Mouse (Mus musculus) olfactory bulb, adult 2 months (tissue): ENCODE measurements around the gene Tomm34. TPM values are rescaled to one million over a fixed set of nuclear protein-coding genes. Genes with fewer than 3 reads are reported as not detected.

Experiments used
- H3K27ac ChIP-seq: fragments of 200-500 bp; 2 replicates; pipeline ENCODE4 v1.5.1; 2012; ENCODE audit warnings: low read depth, low read length; ENCODE audit not compliant: insufficient read depth
- H3K4me1 ChIP-seq: fragments of 200-500 bp; 2 replicates; pipeline ENCODE4 v1.6.1; 2012; ENCODE audit warnings: low read length; ENCODE audit not compliant: control insufficient read depth, insufficient read depth
- H3K4me3 ChIP-seq: fragments of 200-500 bp; 2 replicates; pipeline ENCODE4 v1.5.1; 2012; ENCODE audit warnings: mild to moderate bottlenecking, low read depth, low read length, moderate library complexity; ENCODE audit not compliant: insufficient read depth
- CTCF ChIP-seq: fragments of 200-500 bp; IDR thresholded peaks from 2 replicates; pipeline ENCODE4 v1.5.1; 2012; ENCODE audit warnings: low read depth, mild to moderate bottlenecking, low read length, moderate library complexity; ENCODE audit not compliant: insufficient read depth
- POLR2A ChIP-seq: fragments of 200-500 bp; IDR thresholded peaks from 2 replicates; pipeline ENCODE4 v1.6.1; 2012; ENCODE audit warnings: mild to moderate bottlenecking, low read depth, low read length, moderate library complexity; ENCODE audit not compliant: insufficient read depth
- WGBS: fragments of 180-500 bp; shearing (Covaris S2); methylation state at CpG from one replicate; pipeline ENCODE4 v1.1.7; 2018; 5-methylcytosine and 5-hydroxymethylcytosine counted together
- polyA plus RNA-seq: library from polyadenylated mRNA; stranded (reverse); fragments of >200 nt; gene quantifications from 2 replicates; pipeline ENCODE4 v1.2.4, GENCODE M21; 2012; ENCODE audit warnings: low replicate concordance; ENCODE audit not compliant: missing spikeins, insufficient read depth, insufficient read length

Gene Tomm34
- polyA plus RNA-seq, 1 experiment = not detected

GRCm38 (mm10) chr2:164059634-164060235 is 11.2 kb downstream of the Tomm34 start:
- Histone ChIP-seq H3K4me1 (no peaks in the 10 kb centered on the region), H3K4me3 (no peak overlapping the region), H3K27ac (no peak overlapping the region)
- TF ChIP-seq POLR2A (no peak), CTCF (no peak)
- WGBS = 90% methylated on average over 8 of the region's 8 CpGs

GRCm38 (mm10) chr2:164054671-164055070 is 16.3 kb downstream of the Tomm34 start:
- H3K4me1 ChIP-seq = no peaks in the 10 kb centered on the region
- no peak for TF ChIP-seq POLR2A
- TF ChIP-seq CTCF = no peak
- H3K27ac ChIP-seq = no peak overlapping the region
- WGBS = 94% methylated on average over 8 of the region's 8 CpGs
- no peak overlapping the region for H3K4me3 ChIP-seq

DNA sequence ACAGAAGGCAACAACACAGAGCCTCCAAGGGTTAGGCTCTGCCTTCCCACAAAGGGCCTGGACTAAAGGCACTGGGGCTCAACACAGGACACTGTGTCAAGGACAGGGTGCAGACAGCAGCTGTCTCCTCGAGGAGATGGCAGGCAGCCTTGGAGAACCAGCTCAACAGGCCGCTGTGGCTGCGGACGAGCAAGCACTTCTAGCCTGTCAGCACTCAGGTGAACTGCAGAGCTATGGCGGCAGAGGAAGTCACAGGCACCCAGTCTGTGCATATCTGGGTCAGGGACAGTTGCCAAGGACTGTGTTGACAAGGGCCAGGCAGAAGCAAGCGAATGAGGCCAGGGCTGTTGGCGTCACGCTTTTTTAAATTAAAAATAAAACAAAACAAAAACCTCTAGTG is 17.2 kb downstream of the Tomm34 start:
- no peak overlapping the region for H3K27ac ChIP-seq
- H3K4me3 ChIP-seq = no peak overlapping the region
- TF ChIP-seq POLR2A (no peak), CTCF (no peak)
- 75% methylated on average over 8 of the region's 8 CpGs for WGBS
- no peaks in the 10 kb centered on the region for H3K4me1 ChIP-seq

- Histone ChIP-seq H3K4me1 (no peaks in the 10 kb centered on the region), H3K27ac (no peak overlapping the region), H3K4me3 (no peak overlapping the region)
- 8% methylated on average over 16 of the region's 16 CpGs for WGBS
- TF ChIP-seq CTCF (no peak), POLR2A (no peak)
These were observed 23.7 kb downstream of the Tomm34 start for GRCm38 (mm10) chr2:164047197-164047690.

DNA sequence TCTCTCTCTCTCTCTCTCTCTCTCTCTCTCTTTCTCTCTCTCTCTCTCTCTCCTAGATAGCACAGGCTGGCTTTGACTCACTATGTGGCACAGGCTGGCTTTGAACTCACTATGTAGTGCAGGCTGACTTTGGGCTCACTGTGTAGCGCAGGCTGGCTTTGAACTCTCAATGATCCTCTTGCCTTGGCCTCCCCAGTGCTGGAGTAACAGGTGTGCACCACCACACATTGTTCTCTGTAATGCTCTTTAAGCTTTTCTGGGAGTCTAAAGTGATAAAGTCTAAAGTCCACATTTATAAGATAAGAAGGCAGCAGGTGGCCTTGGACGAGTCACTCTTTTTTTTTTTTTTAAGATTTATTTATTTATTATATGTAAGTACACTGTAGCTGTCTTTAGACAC is 29.4 kb downstream of the Tomm34 start:
- Histone ChIP-seq H3K4me3 (no peak overlapping the region), H3K4me1 (no peaks in the 10 kb centered on the region), H3K27ac (no peak overlapping the region)
- TF ChIP-seq CTCF = no peak
- no peak for TF ChIP-seq POLR2A
- WGBS = 94% methylated on average over 2 of the region's 2 CpGs

DNA sequence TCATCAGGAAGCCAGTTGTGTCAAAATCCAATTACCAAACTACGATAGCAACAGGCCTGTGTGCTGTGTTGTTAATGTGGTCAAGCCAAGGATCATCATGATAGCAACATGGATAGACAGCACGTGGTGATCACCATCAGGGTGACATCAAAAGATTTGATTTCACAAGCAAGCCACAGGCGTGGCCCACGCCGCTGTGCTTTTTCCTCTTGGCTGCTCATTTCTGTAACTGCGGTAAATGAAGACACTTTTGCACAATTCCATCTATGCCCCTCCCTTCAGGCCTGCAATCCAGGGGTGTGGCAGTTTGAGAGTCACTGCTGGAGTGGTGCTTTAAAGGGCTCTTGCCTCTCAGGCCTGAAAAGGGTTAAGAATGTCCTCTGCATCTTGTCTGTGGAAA is 30.0 kb downstream of the Tomm34 start:
- no peaks in the 10 kb centered on the region for H3K4me1 ChIP-seq
- H3K4me3 ChIP-seq = no peak overlapping the region
- WGBS = 89% methylated on average over 6 of the region's 6 CpGs
- TF ChIP-seq POLR2A (no peak), CTCF (no peak)
- no peak overlapping the region for H3K27ac ChIP-seq

- H3K4me1 ChIP-seq = no peaks in the 10 kb centered on the region
- WGBS = 96% methylated on average over 1 of the region's 1 CpGs
- TF ChIP-seq POLR2A (no peak), CTCF (no peak)
- no peak overlapping the region for H3K4me3 ChIP-seq
- no peak overlapping the region for H3K27ac ChIP-seq
These were observed 32.5 kb downstream of the Tomm34 start for GRCm38 (mm10) chr2:164038407-164039028.

DNA sequence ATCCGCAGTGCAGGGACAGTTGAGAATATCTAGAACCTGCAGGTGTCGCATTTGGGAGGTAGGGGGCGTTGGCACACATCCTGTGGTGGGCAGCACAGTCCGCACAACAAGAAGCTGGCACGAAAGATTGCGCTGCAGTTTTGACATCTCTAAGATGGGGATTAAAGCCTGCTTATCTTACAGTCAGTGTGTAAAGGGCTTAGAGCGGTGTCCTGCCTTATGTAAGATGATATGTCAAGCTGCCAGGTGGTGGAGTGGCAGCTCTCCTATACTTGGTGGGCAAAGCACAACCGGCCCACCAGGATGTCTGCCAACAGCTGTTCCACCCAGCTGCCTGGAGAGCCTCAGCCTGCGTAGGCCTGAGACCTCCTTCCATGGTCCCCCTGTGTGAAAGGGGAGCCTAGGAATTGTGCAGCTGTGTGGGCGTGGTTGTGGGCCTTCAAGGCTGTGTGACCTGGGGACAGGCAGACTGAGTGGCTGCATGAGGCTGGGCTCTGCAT is 34.4 kb downstream of the Tomm34 start:
- 58% methylated on average over 10 of the region's 10 CpGs for WGBS
- no peak for TF ChIP-seq CTCF
- no peak for TF ChIP-seq POLR2A
- H3K27ac ChIP-seq = no peak overlapping the region
- no peak overlapping the region for H3K4me3 ChIP-seq
- H3K4me1 ChIP-seq = no peaks in the 10 kb centered on the region

DNA sequence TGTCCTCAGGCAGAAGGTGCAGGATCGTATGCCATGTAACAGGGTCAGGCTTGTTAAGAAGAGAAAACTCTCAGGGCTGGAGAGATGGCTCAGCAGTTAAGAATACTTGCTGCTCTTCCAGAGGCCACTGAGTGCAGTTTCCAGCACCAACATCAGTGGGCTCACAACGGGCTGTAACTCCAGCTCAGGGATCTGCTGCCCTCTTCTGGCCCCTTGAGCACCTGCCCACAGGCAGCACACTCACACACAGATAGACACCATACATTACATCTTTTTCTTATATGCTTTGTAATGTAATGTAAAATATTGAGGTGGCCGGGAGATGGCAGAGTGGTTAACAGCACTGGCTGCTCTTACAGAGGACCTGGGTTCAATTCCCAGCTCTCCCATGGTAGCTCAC is 38.0 kb downstream of the Tomm34 start:
- 88% methylated on average over 3 of the region's 3 CpGs for WGBS
- Histone ChIP-seq H3K4me1 (no peaks in the 10 kb centered on the region), H3K4me3 (no peak overlapping the region), H3K27ac (no peak overlapping the region)
- TF ChIP-seq POLR2A = no peak
- no peak for TF ChIP-seq CTCF

DNA sequence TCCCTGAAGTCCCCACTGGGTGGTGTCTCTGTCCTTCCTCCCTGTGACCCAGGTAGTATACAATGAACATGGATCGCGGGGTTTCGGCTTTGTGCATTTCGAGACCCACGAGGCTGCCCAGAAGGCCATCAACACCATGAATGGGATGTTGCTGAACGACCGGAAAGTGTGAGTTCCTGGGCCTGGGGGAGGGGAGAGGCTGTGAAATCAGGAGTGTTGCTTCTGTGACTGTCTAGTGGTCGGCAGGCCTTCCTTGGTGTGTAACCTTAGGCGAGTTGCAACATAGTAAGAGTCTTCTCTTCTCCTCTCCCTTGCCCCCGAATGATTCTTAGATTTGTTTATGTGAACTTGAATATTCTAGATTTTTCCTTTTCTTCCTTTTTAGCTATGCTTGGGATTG is 39.8 kb downstream of the Tomm34 start:
- TF ChIP-seq POLR2A (no peak), CTCF (no peak)
- 78% methylated on average over 10 of the region's 10 CpGs for WGBS
- Histone ChIP-seq H3K4me3 (no peak overlapping the region), H3K4me1 (no peaks in the 10 kb centered on the region), H3K27ac (no peak overlapping the region)
